Mouse (Mus musculus) neural tube, embryonic 12.5 days (tissue): ENCODE measurements around the gene Gm20929. TPM values are rescaled to one million over a fixed set of nuclear protein-coding genes. Genes with fewer than 3 reads are reported as not detected.
"Not testable (repeated sequence)": the region's sequence is repeated elsewhere in the genome, so short reads cannot be mapped to it uniquely, and the experiment has no call there.

Source experiments
- ATAC-seq: fragments of 200-750 bp; cut with Nextera tagmentation; 2 replicates; pipeline ENCODE4 v1.8.0; 2017; ENCODE audit warnings: low read depth, mild to moderate bottlenecking, moderate TSS enrichment, moderate library complexity; ENCODE audit not compliant: low FRiP score
- H3K27ac ChIP-seq: fragments of 300-500 bp; sonication (generic); 2 replicates; pipeline ENCODE4 v1.5.1; 2016
- H3K27me3 ChIP-seq: fragments of 300-500 bp; sonication (generic); replicated peaks from 2 replicates; pipeline ENCODE4 v1.6.1; 2016; ENCODE audit warnings: mild to moderate bottlenecking
- H3K36me3 ChIP-seq: fragments of 300-500 bp; sonication (generic); 2 replicates; pipeline ENCODE4 v1.6.1; 2016; ENCODE audit warnings: mild to moderate bottlenecking
- H3K4me1 ChIP-seq: fragments of 300-500 bp; sonication (generic); 2 replicates; pipeline ENCODE4 v1.6.1; 2016
- H3K4me2 ChIP-seq: fragments of 300-500 bp; sonication (generic); replicated peaks from 2 replicates; pipeline ENCODE4 v1.6.1; 2016; ENCODE audit warnings: mild to moderate bottlenecking
- H3K4me3 ChIP-seq: fragments of 300-500 bp; sonication (generic); 2 replicates; pipeline ENCODE4 v1.5.1; 2016
- H3K9ac ChIP-seq: fragments of 300-500 bp; sonication (generic); 2 replicates; pipeline ENCODE4 v1.6.1; 2016; ENCODE audit warnings: mild to moderate bottlenecking
- H3K9me3 ChIP-seq: fragments of 300-500 bp; sonication (generic); 2 replicates; pipeline ENCODE4 v1.6.1; 2016; ENCODE audit warnings: mild to moderate bottlenecking
- WGBS: fragments of 180-500 bp; shearing (Covaris S2); methylation state at CpG from one replicate; pipeline ENCODE4 v1.1.7; 2016; 5-methylcytosine and 5-hydroxymethylcytosine counted together
- polyA plus RNA-seq: library from polyadenylated mRNA; unstranded; fragments of >200 nt; fragmentation: Nextera tagmentation; extraction: Ambion mirVana; gene quantifications from 2 replicates; pipeline ENCODE4 v1.2.1, GENCODE M21; 2016

Gene Gm20929
- not detected in 2 replicates for polyA plus RNA-seq

DNA sequence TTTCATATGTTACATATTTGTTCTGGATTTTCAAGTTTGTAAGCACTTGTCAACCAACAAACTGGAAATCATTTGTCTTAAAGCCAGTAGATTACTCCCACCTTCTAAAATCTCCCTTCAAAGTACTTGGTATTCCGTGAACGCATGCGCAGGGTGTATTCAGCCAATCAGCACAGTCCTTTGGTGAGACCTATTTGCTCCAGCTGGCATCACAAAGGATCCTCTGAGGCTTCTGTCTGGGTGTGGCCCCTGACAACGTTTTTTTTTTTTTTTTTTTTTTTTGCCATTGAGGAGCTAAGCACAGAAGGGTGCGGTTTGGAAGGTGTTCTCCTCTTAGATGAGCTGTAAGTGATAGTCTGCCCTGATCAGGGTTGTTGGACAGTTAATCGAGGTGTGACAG, at the start of gene Gm20929:
Gene Gm20929, plus strand, starts transcription at position 301 of the 400 bp plus-strand sequence.
- H3K4me2 ChIP-seq, H3K27me3 ChIP-seq, H3K27ac ChIP-seq, H3K36me3 ChIP-seq, H3K4me3 ChIP-seq, H3K9me3 ChIP-seq, H3K9ac ChIP-seq, ATAC-seq, H3K4me1 ChIP-seq: not testable (repeated sequence)
- no CpG with 5 or more reads among the region's 6 CpGs for WGBS
